Mouse (Mus musculus): ENCODE results near the gene Mtif3.

GRCm38 (mm10) chr5:146968695-146969393 is 5.2 kb upstream of the Mtif3 start:
- TF ChIP-seq POLR2A (IDR thresholded peaks at IDR 0.05; ENCODE audit: insufficient read depth, low read depth, low read length) (no peak), CTCF (IDR thresholded peaks at IDR 0.05; ENCODE audit: insufficient read depth, low read depth, low read length) (no peak)
